Mouse (Mus musculus) stomach, adult 2 months (tissue): ENCODE measurements around the gene Fbxw2. TPM values are rescaled to one million over a fixed set of nuclear protein-coding genes. Genes with fewer than 3 reads are reported as not detected.

Source experiments
- polyA plus RNA-seq: library from polyadenylated mRNA; depleted of rRNA; stranded (reverse); fragments of >200 nt; gene quantifications from 2 replicates; pipeline ENCODE4 v1.2.3, GENCODE M21; 2012; rRNA removed

Fbxw2 gene
- polyA plus RNA-seq = 10.6 and 11.7 TPM in 2 replicates

DNA sequence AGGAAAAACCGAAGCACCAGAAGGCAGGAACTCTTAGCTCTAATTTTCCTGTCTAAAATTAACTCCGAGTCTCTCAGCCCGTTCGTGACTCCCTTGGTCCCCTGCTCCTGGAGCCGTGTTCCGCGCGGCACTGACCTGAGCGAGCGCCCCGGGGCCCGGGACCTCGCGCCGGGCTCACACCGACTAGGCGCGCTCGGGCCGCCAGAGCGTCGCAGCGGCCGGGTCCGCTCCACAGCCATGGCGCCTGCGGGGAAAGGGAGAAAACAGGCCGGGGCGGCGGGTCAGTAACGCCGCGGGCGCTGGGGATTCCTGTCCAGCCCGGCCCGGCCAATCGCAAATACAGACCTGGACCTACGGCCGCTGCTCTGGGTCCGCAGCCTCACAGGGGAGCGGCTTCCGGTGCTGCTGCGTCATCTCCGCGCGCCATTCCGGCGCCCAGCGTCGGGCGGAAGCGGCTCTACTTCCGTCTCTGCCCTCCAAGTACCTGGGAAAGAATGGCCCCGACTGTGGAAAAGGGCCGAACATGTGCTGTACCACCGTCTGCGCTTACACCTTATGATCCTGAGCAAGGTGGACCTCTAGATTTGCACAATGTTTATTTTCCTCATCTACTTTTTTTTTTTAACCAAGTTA is at the start of gene Fbxw2:
Gene Fbxw2 (minus strand): TSS at position 485 of the 633 bp plus-strand sequence.

GRCm38 (mm10) chr2:34874816-34875345 is 48.8 kb upstream of the Fbxw2 start, which contains the start of gene Psmd5:
Gene Psmd5 (minus strand): TSS chr2:34874968.

GRCm38 (mm10) chr2:34874271-34874670 is 48.2 kb upstream of the Fbxw2 start, which contains the start of gene Cutal:
Gene Cutal (plus strand): TSS chr2:34874396.

GRCm38 (mm10) chr2:34832766-34833457 is 6.8 kb upstream of the Fbxw2 start, which contains the start of gene Gm34653:
Gene Gm34653 (plus strand): TSS chr2:34833007.

DNA sequence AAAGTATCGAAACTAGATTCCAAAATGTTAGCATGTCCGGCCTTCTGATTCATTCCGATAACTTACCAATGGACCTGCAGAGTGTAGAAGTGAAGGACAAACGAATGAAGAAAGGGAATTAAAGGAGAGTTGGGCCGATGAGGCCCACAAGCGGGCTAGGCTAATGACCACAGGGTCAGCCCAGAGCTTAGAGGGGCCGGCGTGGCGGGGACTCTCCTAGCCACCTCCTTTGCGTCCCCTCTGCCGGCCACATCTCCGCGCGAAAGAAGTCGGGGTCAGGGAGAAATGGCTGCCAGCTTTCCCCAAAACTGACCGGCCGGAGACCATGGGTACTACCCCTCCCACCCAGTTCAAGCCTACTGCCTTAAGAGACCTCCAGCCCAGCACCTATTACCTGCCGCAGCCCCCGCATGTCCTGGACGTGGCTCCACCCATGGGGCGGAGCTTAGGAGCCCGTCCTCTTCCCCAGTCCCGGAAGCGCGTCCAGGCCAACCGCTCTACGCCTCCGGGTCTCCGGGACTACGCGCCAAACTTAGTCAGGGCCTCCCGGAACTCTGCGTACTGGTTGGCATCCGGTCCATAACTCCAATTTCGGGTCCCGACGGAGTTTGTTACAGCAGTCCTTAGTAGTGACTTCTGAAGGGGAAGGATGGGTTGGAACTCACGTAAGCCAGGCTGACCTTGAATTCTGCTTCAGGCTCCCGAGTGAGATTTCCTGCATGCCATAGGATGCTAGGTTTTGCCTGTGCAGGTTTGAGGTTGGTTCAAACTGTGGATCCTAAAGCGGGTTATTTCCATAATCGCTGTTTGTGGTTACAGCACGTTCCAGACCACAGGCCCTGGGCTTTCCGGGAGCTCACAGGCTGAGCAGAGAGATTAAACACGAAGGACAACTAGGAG is 26.5 kb downstream of the Fbxw2 start, which contains the start of gene Rabepk:
Gene Rabepk (minus strand): TSS at position 556 of the 900 bp plus-strand sequence.

GRCm38 (mm10) chr2:34771368-34772226 is 54.5 kb downstream of the Fbxw2 start, which contains the start of gene Hspa5:
Gene Hspa5 (plus strand): TSS chr2:34771970.

GRCm38 (mm10) chr2:34754551-34755358 is 71.4 kb downstream of the Fbxw2 start, which contains the start of gene Gapvd1:
Gene Gapvd1 (minus strand): TSS chr2:34755232.

Other genes starting within 250 kb of the Fbxw2 start
- gene Gapvd1, start 71.1 kb downstream of the Fbxw2 start, polyA plus RNA-seq = 4.2 and 4.5 TPM in 2 replicates
- 387 and 439 TPM in 2 replicates for gene Hspa5, start 54.3 kb downstream of the Fbxw2 start, polyA plus RNA-seq
- 12.7 and 16.2 TPM in 2 replicates for gene Rabepk, start 26.4 kb downstream of the Fbxw2 start, polyA plus RNA-seq
- gene Gm34653, start 6.7 kb upstream of the Fbxw2 start, polyA plus RNA-seq = not detected in 2 replicates
- gene Cutal, start 48.1 kb upstream of the Fbxw2 start, polyA plus RNA-seq = 6.6 and 10.9 TPM in 2 replicates
- gene Psmd5, start 48.7 kb upstream of the Fbxw2 start, polyA plus RNA-seq = 2.6 and 2.7 TPM in 2 replicates
- gene Phf19, start 87.7 kb upstream of the Fbxw2 start, polyA plus RNA-seq = 0.53 and 0.58 TPM in 2 replicates
- gene Traf1, start 135.5 kb upstream of the Fbxw2 start, polyA plus RNA-seq = 1.3 and 1.6 TPM in 2 replicates
- not detected in 2 replicates for gene Hc, start 235.1 kb upstream of the Fbxw2 start, polyA plus RNA-seq